Mouse (Mus musculus) CH12.LX (cell line): ENCODE measurements around the gene Tmem104. TPM values are rescaled to one million over a fixed set of nuclear protein-coding genes. Genes with fewer than 3 reads are reported as not detected.

ENCODE experiments used
- DNase-seq: peaks from one replicate; pipeline ENCODE4 v3.0.0-alpha.2; 2013; ENCODE audit errors: extremely low read depth
- H3K27ac ChIP-seq: 2 replicates; pipeline ENCODE4 v1.5.1; 2012; ENCODE audit warnings: low read depth, mild to moderate bottlenecking, control low read depth, moderate library complexity; ENCODE audit not compliant: insufficient read depth
- H3K27me3 ChIP-seq: replicated peaks from 2 replicates; pipeline ENCODE3; 2012; ENCODE audit warnings: inconsistent platforms
- H3K36me3 ChIP-seq, 2 experiments: replicated peaks in 1 of 2; 2 replicates each; pipeline versions ENCODE3 to v1.6.1; 2012; ENCODE audit warnings: inconsistent platforms in 1 of 2, low read length in 1 of 2, mild to moderate bottlenecking in 1 of 2, mixed read lengths in 1 of 2, moderate library complexity in 1 of 2; ENCODE audit not compliant: control insufficient read depth in 1 of 2, insufficient read depth in 1 of 2
- H3K4me1 ChIP-seq, 2 experiments: 2 replicates each; pipeline ENCODE4 v1.6.1; 2012; ENCODE audit warnings: inconsistent platforms in 1 of 2, moderate library complexity in 1 of 2; ENCODE audit not compliant: insufficient read depth in 2 of 2, control insufficient read depth in 1 of 2
- H3K4me2 ChIP-seq: 2 replicates; pipeline ENCODE4 v1.6.1; 2012; ENCODE audit warnings: low read depth, mild to moderate bottlenecking, control low read depth; ENCODE audit not compliant: poor library complexity, insufficient read depth, severe bottlenecking
- H3K4me3 ChIP-seq, 3 experiments: fragments of 150-350 bp in 1 of 3; sonication (generic) in 1 of 3; replicated peaks in 1 of 3; 2 replicates each; pipeline versions ENCODE3 to v1.5.1; 2011 to 2012; ENCODE audit warnings: low read depth in 2 of 3, low read length in 2 of 3, mild to moderate bottlenecking in 2 of 3, moderate library complexity in 2 of 3, control low read depth in 1 of 3, improper control_type of control experiment in 1 of 3, inconsistent platforms in 1 of 3, mixed read lengths in 1 of 3; ENCODE audit not compliant: poor library complexity in 1 of 3
- H3K79me2 ChIP-seq: replicated peaks from 2 replicates; pipeline ENCODE4 v1.6.1; 2012; ENCODE audit warnings: mild to moderate bottlenecking, moderate library complexity; ENCODE audit not compliant: control insufficient read depth, poor library complexity, insufficient read depth, severe bottlenecking; ENCODE audit errors: extremely low read depth
- H3K9ac ChIP-seq: 2 replicates; pipeline ENCODE4 v1.6.1; 2012; ENCODE audit warnings: low read depth, mild to moderate bottlenecking, control low read depth, moderate library complexity; ENCODE audit not compliant: insufficient read depth
- H3K9me3 ChIP-seq: replicated peaks from 2 replicates; pipeline ENCODE3; 2012; ENCODE audit warnings: low read length, inconsistent platforms, mixed read lengths
- CHD1 ChIP-seq: IDR thresholded peaks from 2 replicates; pipeline ENCODE4 v1.6.1; 2012; ENCODE audit warnings: low read depth, low read length, improper control_type of control experiment, inconsistent platforms
- CHD2 ChIP-seq: IDR thresholded peaks from 2 replicates; pipeline ENCODE4 v1.6.1; 2011; ENCODE audit warnings: low read length, improper control_type of control experiment
- E2F4 ChIP-seq: IDR thresholded peaks from 2 replicates; pipeline ENCODE4 v1.6.1; 2011; ENCODE audit warnings: low read depth, low read length, improper control_type of control experiment; ENCODE audit not compliant: insufficient replicate concordance
- ELF1 ChIP-seq: IDR thresholded peaks from 2 replicates; pipeline ENCODE4 v1.6.1; 2014; ENCODE audit warnings: low read depth, mild to moderate bottlenecking, inconsistent platforms, low read length, improper control_type of control experiment
- EP300 ChIP-seq: IDR thresholded peaks from 2 replicates; pipeline ENCODE4 v1.6.1; 2011; ENCODE audit warnings: low read length, improper control_type of control experiment
- GABPA ChIP-seq: IDR thresholded peaks from 2 replicates; pipeline ENCODE4 v1.6.1; 2012; ENCODE audit warnings: low read depth, low read length, improper control_type of control experiment, inconsistent platforms; ENCODE audit not compliant: insufficient replicate concordance
- HCFC1 ChIP-seq: IDR thresholded peaks from 2 replicates; pipeline ENCODE4 v1.6.1; 2012; ENCODE audit warnings: low read depth, mild to moderate bottlenecking, inconsistent platforms, low read length, improper control_type of control experiment
- JUND ChIP-seq: conservative IDR thresholded peaks from 2 replicates; pipeline ENCODE4 v1.6.1; 2011; ENCODE audit warnings: low read depth, low read length, improper control_type of control experiment
- MAFK ChIP-seq: IDR thresholded peaks from 2 replicates; pipeline ENCODE4 v1.6.1; 2011; ENCODE audit warnings: low read length, improper control_type of control experiment; ENCODE audit not compliant: insufficient replicate concordance
- MAX ChIP-seq: IDR thresholded peaks from 2 replicates; pipeline ENCODE4 v1.6.1; 2011; ENCODE audit warnings: low read length, improper control_type of control experiment
- MAZ ChIP-seq: IDR thresholded peaks from 2 replicates; pipeline ENCODE4 v1.6.1; 2012; ENCODE audit warnings: low read depth, mild to moderate bottlenecking, inconsistent platforms, low read length, improper control_type of control experiment, moderate library complexity
- MEF2A ChIP-seq: IDR thresholded peaks from 2 replicates; pipeline ENCODE4 v1.6.1; 2014; ENCODE audit warnings: low read depth, mild to moderate bottlenecking, inconsistent platforms, low read length, improper control_type of control experiment, borderline replicate concordance
- NELFE ChIP-seq: IDR thresholded peaks from 2 replicates; pipeline ENCODE4 v1.6.1; 2011; ENCODE audit warnings: low read depth, low read length, improper control_type of control experiment
- PAX5 ChIP-seq: IDR thresholded peaks from 2 replicates; pipeline ENCODE4 v1.6.1; 2012; ENCODE audit warnings: low read length, inconsistent platforms, mixed read lengths
- POLR2A ChIP-seq: IDR thresholded peaks from 2 replicates; pipeline ENCODE4 v1.6.1; 2011; ENCODE audit warnings: low read depth, mild to moderate bottlenecking, improper control_type of control experiment, low read length
- POLR2AphosphoS2 ChIP-seq: IDR thresholded peaks from 2 replicates; pipeline ENCODE4 v1.6.1; 2011; ENCODE audit warnings: low read depth, low read length, improper control_type of control experiment
- SIN3A ChIP-seq: IDR thresholded peaks from 2 replicates; pipeline ENCODE4 v1.6.1; 2012; ENCODE audit warnings: low read length, improper control_type of control experiment, inconsistent platforms
- TBP ChIP-seq: conservative IDR thresholded peaks from 2 replicates; pipeline ENCODE4 v1.6.1; 2011; ENCODE audit warnings: low read depth, low read length, improper control_type of control experiment
- TCF12 ChIP-seq: IDR thresholded peaks from 2 replicates; pipeline ENCODE4 v1.6.1; 2014; ENCODE audit warnings: low read depth, mild to moderate bottlenecking, inconsistent platforms, low read length, improper control_type of control experiment
- USF2 ChIP-seq: conservative IDR thresholded peaks from 2 replicates; pipeline ENCODE4 v1.6.1; 2011; ENCODE audit warnings: low read depth, low read length, improper control_type of control experiment
- ZC3H11A ChIP-seq: IDR thresholded peaks from 2 replicates; pipeline ENCODE4 v1.6.1; 2012; ENCODE audit warnings: low read depth, mild to moderate bottlenecking, inconsistent platforms, low read length, improper control_type of control experiment
- ZMIZ1 ChIP-seq: IDR thresholded peaks from 2 replicates; pipeline ENCODE4 v1.6.1; 2012; ENCODE audit warnings: low read depth, mild to moderate bottlenecking, inconsistent platforms, low read length, improper control_type of control experiment
- ZNF384 ChIP-seq: IDR thresholded peaks from 2 replicates; pipeline ENCODE4 v1.6.1; 2012; ENCODE audit warnings: low read depth, low read length, improper control_type of control experiment, inconsistent platforms
- dilution Hi-C: fragments of 300-500 bp; cut with MboI; formaldehyde crosslinking; loops from 2 replicates; pipeline ENCODE4 v1.14.3; 2020; ENCODE audit warnings: low sequenced_read_pairs; ENCODE audit not compliant: extremely low pct_unique_long_range_greater_than_20kb, extremely low pct_ligation_motif_present
- in situ Hi-C: fragments of 300-500 bp; cut with MboI; formaldehyde crosslinking; loops from 3 replicates; pipeline ENCODE4 v1.14.3; 2019; ENCODE audit warnings: low sequenced_read_pairs, low pct_ligation_motif_present, low pct_unique_long_range_greater_than_20kb, mixed read lengths
- polyA plus RNA-seq: library from polyadenylated mRNA; unstranded; fragments of >175 nt; gene quantifications from 2 replicates; pipeline ENCODE4 v1.2.1, GENCODE M21; 2012; ENCODE audit warnings: low read depth; ENCODE audit not compliant: insufficient read length
- total RNA-seq, 2 experiments: library from RNA; depleted of rRNA; stranded (reverse); fragments of 300-350 nt in 1 of 2; fragments of >200 nt in 1 of 2; gene quantifications; 2 replicates each; pipeline ENCODE4 v1.2.3; 2012 to 2014

The Tmem104 gene
- total and polyA plus RNA-seq, 3 experiments = 3.5 to 16.1 (median 10.8) TPM

GRCm38 (mm10) chr11:115161578-115162204, 25.6 kb upstream of the Tmem104 start:
- Histone ChIP-seq H3K4me2 (no peak overlapping the region; the same call in 1 of the 2 replicates), H3K4me1 (peaks cover 26 to 64% of the 10 kb centered on the region in 2 experiments), H3K27ac (no peak overlapping the region), H3K79me2 (peaks cover 33% of the 10 kb centered on the region), H3K36me3 (peaks cover 0 to 13% of the 10 kb centered on the region in 2 experiments), H3K27me3 (no peaks in the 10 kb centered on the region), H3K9me3 (peaks cover 8% of the 10 kb centered on the region), H3K4me3 (no peak overlapping the region), H3K9ac (no peak overlapping the region)
- in situ Hi-C loops = loop anchor here (5.0 kb wide), 3 partner anchors 36 to 111 kb away; no protein-coding TSS in a partner anchor
- DNase-seq = no peak
- dilution Hi-C loops = no loop called here
- TF ChIP-seq NELFE (0 out of 2 replicates have a peak, but pooled peaks have one; percentile 23), MAZ (no peak)

GRCm38 (mm10) chr11:115162205-115162601, 25.1 kb upstream of the Tmem104 start:
- H3K9ac ChIP-seq = peak overlapping the region; percentile 34
- H3K27ac ChIP-seq = no peak overlapping the region; the same call in 1 of the 2 replicates
- dilution Hi-C loops = no loop called here
- in situ Hi-C loops = loop anchor here (5.0 kb wide), 3 partner anchors 35 to 110 kb away; no protein-coding TSS in a partner anchor
- H3K36me3 ChIP-seq = peaks cover 0 to 18% of the 10 kb centered on the region in 2 experiments
- H3K79me2 ChIP-seq = peaks cover 36% of the 10 kb centered on the region
- H3K27me3 ChIP-seq = no peaks in the 10 kb centered on the region
- peak overlapping the region in 2 of 3 experiments; percentile 65 to 69 for H3K4me3 ChIP-seq
- peaks cover 26 to 66% of the 10 kb centered on the region in 2 experiments for H3K4me1 ChIP-seq
- TF ChIP-seq GABPA = no peak
- no peak for TF ChIP-seq TCF12
- no peak for TF ChIP-seq ZC3H11A
- TF ChIP-seq CHD1 = no peak
- TF ChIP-seq NELFE = no peak
- TF ChIP-seq POLR2A = no peak
- no peak for TF ChIP-seq POLR2AphosphoS2
- TF ChIP-seq E2F4 = no peak
- H3K9me3 ChIP-seq = peaks cover 8% of the 10 kb centered on the region
- H3K4me2 ChIP-seq = peak overlapping the region; percentile 66
- DNase-seq = no peak

DNA sequence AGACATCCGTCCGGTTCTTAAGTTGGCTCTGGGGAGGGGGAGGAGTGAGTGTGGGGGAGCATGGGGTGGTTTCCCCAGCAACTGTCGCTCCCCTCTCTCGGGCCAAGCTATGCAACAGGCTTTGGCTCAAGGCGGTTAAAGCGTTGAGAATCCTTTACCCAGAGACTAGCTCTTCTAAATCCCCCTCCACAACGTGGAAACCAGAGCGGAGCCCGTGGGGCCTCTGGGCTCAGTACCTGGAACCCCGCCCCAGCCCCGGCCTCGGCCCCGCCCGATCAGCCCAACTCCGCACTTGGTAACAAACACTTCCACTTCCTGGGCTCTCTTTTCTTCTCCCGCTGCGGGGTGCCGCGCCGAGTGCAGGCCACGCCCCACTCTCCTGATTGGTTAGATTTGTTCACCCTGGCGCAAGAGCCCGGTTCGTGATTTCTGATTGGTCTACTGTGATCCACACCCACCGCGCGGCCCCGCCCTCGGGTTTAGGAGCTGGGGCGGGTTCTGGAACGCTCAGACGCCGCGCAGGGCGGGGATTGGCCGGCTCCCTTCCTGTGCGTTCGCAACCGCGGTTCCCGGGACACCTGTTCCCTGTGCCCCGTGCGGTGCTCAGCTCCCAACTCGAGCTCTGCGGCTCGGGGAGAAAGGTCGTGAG, 24.3 kb upstream of the Tmem104 start, which contains the start of gene Slc9a3r1:
Gene Slc9a3r1, plus strand, starts transcription at position 510 of the 649 bp plus-strand sequence.
- H3K36me3 ChIP-seq = peaks cover 0 to 26% of the 10 kb centered on the region in 2 experiments
- in situ Hi-C loops (loop anchor here (5.0 kb wide), 3 partner anchors 34 to 109 kb away; no protein-coding TSS in a partner anchor), dilution Hi-C loops (no loop called here)
- peaks cover 40% of the 10 kb centered on the region for H3K79me2 ChIP-seq
- peak within 1 kb of the TSS; percentile 36 for H3K27ac ChIP-seq
- H3K27me3 ChIP-seq = no peaks in the 10 kb centered on the region
- DNase-seq = peak; percentile 100
- H3K4me1 ChIP-seq = peaks cover 20 to 59% of the 10 kb centered on the region in 2 experiments
- peak within 1 kb of the TSS; percentile 46 for H3K9ac ChIP-seq
- H3K9me3 ChIP-seq = peaks cover 8% of the 10 kb centered on the region
- H3K4me2 ChIP-seq = peak within 1 kb of the TSS; percentile 77
- H3K4me3 ChIP-seq = peak within 1 kb of the TSS; percentile 69 to 98 (median 86)
- TF ChIP-seq TCF12 = peak; percentile 65
- no peak; the same call in 1 of the 2 replicates for TF ChIP-seq MAX
- TF ChIP-seq JUND = no peak
- peak; percentile 87 for TF ChIP-seq MAZ
- peak; percentile 97 for TF ChIP-seq ZMIZ1
- peak; percentile 30; the same call in 1 of the 2 replicates for TF ChIP-seq CHD2
- no peak for TF ChIP-seq EP300
- TF ChIP-seq ZNF384 = no peak
- peak; percentile 56; the same call in 1 of the 2 replicates for TF ChIP-seq HCFC1
- no peak for TF ChIP-seq ZC3H11A
- TF ChIP-seq PAX5 = no peak
- no peak for TF ChIP-seq MAFK
- TF ChIP-seq ELF1 = peak; percentile 90
- TF ChIP-seq POLR2A = peak; percentile 100
- no peak for TF ChIP-seq USF2
- TF ChIP-seq TBP = peak; percentile 80
- TF ChIP-seq SIN3A = peak; percentile 48; the same call in 1 of the 2 replicates
- TF ChIP-seq MEF2A = no peak; the same call in 1 of the 2 replicates
